Mouse (Mus musculus) erythroblast, embryonic 14.5 days (primary cell): ENCODE measurements around the gene Muc1. TPM values are rescaled to one million over a fixed set of nuclear protein-coding genes. Genes with fewer than 3 reads are reported as not detected.

Source experiments
- H3K27me3 ChIP-seq: 2 replicates; pipeline ENCODE4 v1.6.1; 2012; ENCODE audit warnings: inconsistent platforms; ENCODE audit not compliant: control insufficient read depth
- H3K36me3 ChIP-seq: 2 replicates; pipeline ENCODE4 v1.6.1; 2012; ENCODE audit warnings: mild to moderate bottlenecking, inconsistent platforms; ENCODE audit not compliant: control insufficient read depth
- H3K4me1 ChIP-seq: 2 replicates; pipeline ENCODE4 v1.6.1; 2012; ENCODE audit warnings: inconsistent platforms; ENCODE audit not compliant: control insufficient read depth
- H3K4me3 ChIP-seq: replicated peaks from 2 replicates; pipeline ENCODE3; 2012; ENCODE audit warnings: moderate library complexity, mild to moderate bottlenecking, inconsistent platforms
- H3K9me3 ChIP-seq: 2 replicates; pipeline ENCODE4 v1.6.1; 2012; ENCODE audit warnings: low read length, inconsistent platforms, mixed read lengths; ENCODE audit not compliant: control insufficient read depth
- GATA1 ChIP-seq: IDR thresholded peaks from 2 replicates; pipeline ENCODE4 v1.6.1; 2012; ENCODE audit warnings: low read length, inconsistent platforms, mixed read lengths
- TAL1 ChIP-seq: IDR thresholded peaks from 3 replicates; pipeline ENCODE4 v1.6.1; 2012; ENCODE audit warnings: low read length, inconsistent platforms, mixed read lengths
- polyA plus RNA-seq: library from polyadenylated mRNA; stranded (reverse); fragments of >175 nt; gene quantifications from 2 replicates; pipeline ENCODE4 v1.2.3, GENCODE M21; 2012

Muc1 gene
- polyA plus RNA-seq, 1 experiment, result not detected

DNA sequence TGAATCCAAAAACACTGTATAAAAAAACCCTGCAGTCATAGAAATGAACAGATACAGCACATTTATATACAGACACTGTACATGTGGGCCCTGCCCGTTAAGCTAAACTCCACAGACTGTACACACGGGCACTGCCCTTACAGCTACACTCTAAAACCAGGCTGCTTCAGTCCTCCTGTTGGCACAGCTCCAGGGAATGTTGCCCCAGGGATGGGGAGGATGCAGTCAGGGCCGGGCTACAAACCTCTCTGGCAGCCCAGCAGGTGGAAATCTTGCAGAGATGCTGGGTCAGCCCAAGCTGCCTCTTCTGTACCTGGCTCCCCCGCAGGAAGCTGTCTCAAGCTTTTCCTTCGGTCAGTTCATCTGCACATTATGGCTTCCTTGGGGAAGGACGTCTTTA, 42.9 kb downstream of the Muc1 start:
- peaks cover 38% of the 10 kb centered on the region for H3K4me1 ChIP-seq
- H3K27me3 ChIP-seq, result peaks cover 23% of the 10 kb centered on the region
- no peaks in the 10 kb centered on the region; the same call in 1 of the 2 replicates for H3K36me3 ChIP-seq
- no peaks in the 10 kb centered on the region for H3K9me3 ChIP-seq
- no peak overlapping the region for H3K4me3 ChIP-seq
- TF ChIP-seq GATA1, result no peak
- no peak for TF ChIP-seq TAL1

DNA sequence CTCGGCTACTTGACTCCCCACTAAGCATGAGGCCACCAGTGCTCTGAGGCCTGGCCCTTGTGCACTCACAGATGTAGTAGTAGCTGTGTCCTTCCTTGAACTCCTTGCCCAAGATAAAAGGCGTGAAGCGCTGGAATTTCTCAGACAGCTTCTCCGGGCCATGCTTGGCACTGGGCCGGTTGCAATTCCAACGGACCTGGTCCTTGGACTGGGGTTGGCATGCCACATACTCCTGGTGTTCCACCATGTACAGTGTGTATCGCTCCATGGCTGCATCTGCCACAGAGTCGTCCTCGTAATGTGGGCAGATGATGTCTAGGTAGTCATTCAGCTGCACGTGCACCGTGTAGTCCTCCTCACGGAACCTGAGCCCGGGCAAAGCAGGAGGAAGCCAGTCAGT, 47.2 kb downstream of the Muc1 start:
- H3K27me3 ChIP-seq, result peaks cover 58% of the 10 kb centered on the region
- H3K9me3 ChIP-seq, result no peaks in the 10 kb centered on the region; the same call in 1 of the 2 replicates
- H3K4me1 ChIP-seq, result peaks cover 6% of the 10 kb centered on the region
- H3K4me3 ChIP-seq, result no peak overlapping the region
- H3K36me3 ChIP-seq, result no peaks in the 10 kb centered on the region; the same call in 1 of the 2 replicates
- no peak for TF ChIP-seq GATA1
- no peak for TF ChIP-seq TAL1

DNA sequence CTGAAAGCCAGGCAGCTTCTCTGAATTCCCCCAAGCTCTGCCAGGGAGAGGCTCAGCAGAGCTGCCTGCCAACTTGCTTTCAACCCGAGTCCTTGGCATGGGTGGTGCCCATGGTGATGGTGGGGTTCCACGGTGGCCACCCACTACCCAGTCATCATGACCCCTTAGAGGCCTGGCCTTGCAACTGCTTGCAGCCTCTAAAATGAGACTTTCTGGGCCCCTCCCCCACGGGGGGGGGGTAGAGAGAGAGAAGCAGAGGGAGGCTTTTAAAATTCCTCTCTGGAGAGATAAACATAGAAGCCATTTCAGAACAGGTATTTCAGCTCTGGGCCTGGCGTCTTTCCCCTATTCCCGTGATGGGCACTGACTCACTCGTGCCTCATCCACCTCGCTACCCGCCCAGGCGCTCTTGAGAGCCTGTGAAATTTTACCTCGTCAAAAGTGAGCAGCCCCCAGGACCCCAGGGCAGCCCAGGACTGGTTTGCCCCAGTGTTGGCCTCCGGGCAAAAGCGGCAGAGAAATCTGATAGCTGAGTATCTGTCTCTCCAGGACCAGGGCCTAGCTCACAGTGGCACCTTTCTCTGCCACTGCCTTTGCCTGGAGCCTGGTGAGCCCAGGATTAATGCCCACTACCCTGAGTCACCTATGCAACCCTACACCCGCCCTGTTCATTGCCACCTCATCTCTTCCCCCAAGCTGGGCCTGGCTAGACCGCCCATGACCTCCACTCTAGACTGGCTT, 48.6 kb downstream of the Muc1 start:
- H3K4me3 ChIP-seq, result no peak overlapping the region
- peaks cover 6% of the 10 kb centered on the region for H3K4me1 ChIP-seq
- no peaks in the 10 kb centered on the region for H3K36me3 ChIP-seq
- TF ChIP-seq GATA1 (no peak), TAL1 (no peak)
- no peaks in the 10 kb centered on the region; the same call in 1 of the 2 replicates for H3K9me3 ChIP-seq
- H3K27me3 ChIP-seq, result peaks cover 64% of the 10 kb centered on the region

DNA sequence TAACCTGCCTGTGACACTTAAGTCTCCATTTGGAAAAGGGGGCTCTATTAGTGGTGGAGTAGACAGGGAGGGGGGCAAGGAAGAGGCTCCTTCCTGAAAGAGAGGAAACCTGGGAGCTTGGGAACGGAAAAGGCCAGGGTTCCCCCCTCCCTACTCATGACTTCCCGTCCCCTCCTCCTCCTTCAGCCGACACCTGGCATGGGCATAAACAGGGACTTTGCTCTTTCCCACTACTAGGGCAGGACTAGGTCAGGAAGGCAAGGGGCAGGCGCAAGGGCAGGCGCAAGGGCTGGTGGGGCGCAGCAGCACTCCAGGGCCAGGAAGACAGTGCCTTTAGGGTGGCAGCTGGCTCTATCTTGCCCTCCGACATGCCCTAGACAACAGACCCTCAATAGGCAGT, 49.2 kb downstream of the Muc1 start:
- no peaks in the 10 kb centered on the region; the same call in 1 of the 2 replicates for H3K9me3 ChIP-seq
- peaks cover 6% of the 10 kb centered on the region for H3K4me1 ChIP-seq
- H3K4me3 ChIP-seq, result no peak overlapping the region
- TF ChIP-seq TAL1, result no peak
- TF ChIP-seq GATA1, result no peak
- no peaks in the 10 kb centered on the region for H3K36me3 ChIP-seq
- H3K27me3 ChIP-seq, result peaks cover 69% of the 10 kb centered on the region

DNA sequence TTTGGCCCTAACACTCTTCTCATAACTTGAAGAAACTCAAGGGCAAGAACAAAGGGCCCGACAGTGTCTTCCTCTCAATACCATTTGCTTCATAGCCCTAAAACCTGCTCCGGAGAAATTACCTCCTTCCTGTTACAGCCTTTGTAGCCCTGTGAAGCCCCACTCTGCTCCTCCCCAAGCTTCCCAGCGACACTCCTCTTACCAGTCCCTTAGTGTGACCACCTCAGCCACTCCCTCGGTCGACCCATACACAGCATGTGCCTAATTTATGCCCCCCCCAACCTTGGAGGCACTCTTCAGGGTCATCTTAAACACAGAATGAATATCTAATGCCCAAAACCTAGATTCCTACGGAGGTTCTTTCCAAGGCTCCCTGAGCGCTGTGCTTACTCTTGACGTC, 49.8 kb downstream of the Muc1 start:
- H3K4me1 ChIP-seq, result peaks cover 6% of the 10 kb centered on the region
- H3K27me3 ChIP-seq, result peaks cover 69% of the 10 kb centered on the region
- H3K36me3 ChIP-seq, result no peaks in the 10 kb centered on the region
- TF ChIP-seq TAL1 (no peak), GATA1 (no peak)
- no peak overlapping the region for H3K4me3 ChIP-seq
- H3K9me3 ChIP-seq, result no peaks in the 10 kb centered on the region; the same call in 1 of the 2 replicates

DNA sequence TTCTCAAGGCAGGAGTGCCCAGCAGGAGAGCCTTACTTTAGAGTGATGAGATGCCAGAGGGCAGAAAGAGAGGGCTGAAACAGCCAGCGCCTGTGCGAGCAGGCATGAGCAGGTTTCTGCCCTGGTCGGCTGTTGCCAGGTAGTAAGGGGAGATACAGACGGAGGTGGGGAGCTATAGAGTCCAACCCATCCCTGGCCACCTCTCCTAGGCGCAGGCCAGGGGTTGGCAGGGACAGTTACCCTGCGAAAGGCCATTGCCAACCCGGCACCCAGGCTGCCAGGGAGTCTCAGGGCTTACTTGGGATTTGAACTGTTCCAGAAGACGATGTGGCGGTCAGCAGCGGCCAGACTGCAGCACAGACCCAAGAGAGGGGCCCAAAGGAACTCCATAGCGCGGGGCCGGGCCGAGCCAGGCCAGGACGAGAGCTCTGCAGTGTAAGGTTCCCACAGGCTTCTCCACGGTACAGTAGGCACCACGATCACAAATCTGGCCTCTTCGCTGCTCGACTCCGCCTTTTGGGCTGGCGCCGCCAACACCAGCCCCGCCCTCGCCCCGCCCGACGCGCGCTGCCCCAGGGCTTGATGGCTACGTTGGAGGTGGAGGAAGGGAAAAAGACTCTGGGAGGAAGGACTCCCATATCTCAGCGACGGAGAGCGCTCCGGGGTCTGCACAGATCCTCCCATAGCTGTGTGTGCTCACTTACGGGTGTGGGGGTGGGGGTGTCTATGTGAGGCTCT, 50.5 kb downstream of the Muc1 start:
- H3K4me1 ChIP-seq, result peaks cover 6% of the 10 kb centered on the region
- no peaks in the 10 kb centered on the region for H3K36me3 ChIP-seq
- peaks cover 71% of the 10 kb centered on the region for H3K27me3 ChIP-seq
- H3K4me3 ChIP-seq, result peak overlapping the region; percentile 48
- no peaks in the 10 kb centered on the region; the same call in 1 of the 2 replicates for H3K9me3 ChIP-seq
- no peak for TF ChIP-seq GATA1

DNA sequence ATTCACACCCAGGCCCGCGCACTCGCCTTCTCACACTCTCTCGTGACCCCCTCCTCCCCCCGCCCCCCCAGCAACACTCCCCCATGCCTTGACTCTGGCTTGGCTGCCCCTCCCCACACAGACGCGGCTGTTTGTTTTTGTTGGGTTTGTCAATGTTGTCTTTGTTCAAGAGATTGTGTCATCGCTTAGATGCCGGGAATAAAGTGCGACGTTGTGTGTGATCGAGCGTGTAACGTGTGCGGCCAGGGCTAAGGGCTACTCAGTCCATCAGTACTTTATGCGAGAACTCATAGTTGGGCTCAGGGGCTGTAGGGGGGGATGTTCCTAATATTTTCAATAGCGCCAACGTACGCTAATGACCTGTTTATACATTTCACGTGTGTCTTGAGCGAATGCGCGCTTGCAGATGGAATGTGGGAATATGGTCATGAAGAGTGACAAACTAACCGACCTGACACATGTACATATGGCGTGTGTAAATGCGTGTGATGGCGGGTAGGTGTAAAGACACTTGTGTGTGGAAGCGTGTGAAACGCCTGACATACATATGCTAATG, 51.3 kb downstream of the Muc1 start:
- TF ChIP-seq TAL1, result no peak
- TF ChIP-seq GATA1, result no peak
- Histone ChIP-seq H3K4me1 (peaks cover 6% of the 10 kb centered on the region), H3K9me3 (no peaks in the 10 kb centered on the region; the same call in 1 of the 2 replicates), H3K36me3 (no peaks in the 10 kb centered on the region), H3K4me3 (peak overlapping the region; percentile 13), H3K27me3 (peaks cover 77% of the 10 kb centered on the region)

DNA sequence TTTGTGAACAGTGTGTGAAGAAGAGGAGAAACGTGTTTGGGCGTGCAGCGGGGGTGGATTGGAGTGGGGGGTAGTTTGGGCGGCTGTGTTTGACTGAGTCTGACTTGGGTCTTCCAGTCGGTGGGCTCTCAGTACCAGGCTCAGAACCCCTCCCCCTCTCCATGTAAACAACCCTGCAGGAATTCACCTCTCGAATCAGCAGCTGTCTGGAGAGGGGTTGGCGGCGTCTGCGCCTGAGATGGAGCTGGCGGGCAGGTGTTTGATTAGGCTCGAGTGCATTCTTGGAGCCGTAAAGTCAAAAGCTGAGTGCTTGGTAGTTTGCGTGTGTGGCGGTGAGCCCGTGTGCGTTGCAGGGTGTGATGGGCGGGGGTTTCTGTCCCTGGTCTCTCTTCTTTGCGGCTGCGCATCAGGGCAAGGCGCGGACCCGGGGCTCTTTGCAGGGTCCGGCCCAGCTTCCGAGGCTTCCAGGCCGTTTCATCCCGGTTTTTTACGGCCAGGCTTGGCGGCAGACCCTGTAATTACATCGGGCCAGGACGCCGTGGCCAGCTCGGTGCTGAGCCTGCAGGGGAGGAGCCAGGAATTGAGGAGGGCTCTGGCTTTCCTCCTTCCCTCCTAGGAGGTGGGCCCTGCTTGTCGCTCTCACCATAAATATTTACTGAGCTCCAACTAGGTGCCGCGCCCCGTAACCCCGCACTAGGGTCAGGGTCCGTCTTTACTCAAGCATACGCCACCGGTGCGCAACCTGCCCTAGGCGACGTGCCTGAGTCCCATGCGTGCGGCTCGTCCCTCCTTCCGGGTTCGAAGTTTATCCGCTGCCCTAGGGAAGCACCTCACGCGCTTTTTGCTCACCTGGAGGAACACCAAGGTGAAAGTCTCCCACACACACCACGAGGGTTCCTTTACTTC, 52.0 kb downstream of the Muc1 start, which contains the start of gene Efna1:
TSS of gene Efna1 (minus strand) at position 537 of the 906 bp plus-strand sequence.
- no peaks in the 10 kb centered on the region for H3K36me3 ChIP-seq
- peaks cover 6% of the 10 kb centered on the region for H3K4me1 ChIP-seq
- no peak for TF ChIP-seq TAL1
- no peak for TF ChIP-seq GATA1
- peaks cover 81% of the 10 kb centered on the region for H3K27me3 ChIP-seq
- no peaks in the 10 kb centered on the region; the same call in 1 of the 2 replicates for H3K9me3 ChIP-seq
- H3K4me3 ChIP-seq, result peak within 1 kb of the TSS; percentile 28
